Mouse (Mus musculus): ENCODE data around the gene Aldh3b3.

- no peak for TF ChIP-seq MYOG (IDR thresholded peaks at IDR 0.05; ENCODE audit: control insufficient read depth in 1 of 3, insufficient read depth in 1 of 3, insufficient read length in 2 of 3, low read depth in 2 of 3)
- no peak for TF ChIP-seq POLR2A (IDR thresholded peaks at IDR 0.05; ENCODE audit: insufficient read length, low read depth)
- no peak for TF ChIP-seq USF1 (IDR thresholded peaks at IDR 0.05; ENCODE audit: low read depth)
- TF ChIP-seq TCF12 (IDR thresholded peaks at IDR 0.05; ENCODE audit: insufficient read depth, poor library complexity, severe bottlenecking): no peak
- no peak for TF ChIP-seq POLR2AphosphoS2 (IDR thresholded peaks at IDR 0.05; ENCODE audit: insufficient read length, low read depth)
- no peak for TF ChIP-seq REST (IDR thresholded peaks at IDR 0.05; ENCODE audit: insufficient read depth, insufficient read length)
- TF ChIP-seq MAX (IDR thresholded peaks at IDR 0.05; ENCODE audit: low read depth): no peak
- no peak for TF ChIP-seq CEBPB (IDR thresholded peaks at IDR 0.05; ENCODE audit: insufficient read depth, poor library complexity, severe bottlenecking)
- no peak for TF ChIP-seq MYOD1 (IDR thresholded peaks at IDR 0.05; ENCODE audit: control insufficient read depth in 1 of 3, insufficient read length in 2 of 3, low read depth in 2 of 3)
These were observed 40.8 kb downstream of the Aldh3b3 start for GRCm38 (mm10) chr19:3999121-3999730.

Data from myocyte (in vitro differentiated cells).